Mouse (Mus musculus) gonadal fat pad, adult 2 months (tissue): ENCODE results near the gene Gm27027. TPM values are rescaled to one million over a fixed set of nuclear protein-coding genes. Genes with fewer than 3 reads are reported as not detected.

ENCODE experiments used
- DNase-seq: peaks from one replicate; pipeline ENCODE4 v3.0.0-alpha.2; 2012; ENCODE audit warnings: low read depth
- polyA plus RNA-seq: library from polyadenylated mRNA; depleted of rRNA; stranded (reverse); fragments of >200 nt; gene quantifications from 2 replicates; pipeline ENCODE4 v1.2.3, GENCODE M21; 2012; rRNA removed

Gm27027 gene
- not detected in 2 replicates for polyA plus RNA-seq

DNA sequence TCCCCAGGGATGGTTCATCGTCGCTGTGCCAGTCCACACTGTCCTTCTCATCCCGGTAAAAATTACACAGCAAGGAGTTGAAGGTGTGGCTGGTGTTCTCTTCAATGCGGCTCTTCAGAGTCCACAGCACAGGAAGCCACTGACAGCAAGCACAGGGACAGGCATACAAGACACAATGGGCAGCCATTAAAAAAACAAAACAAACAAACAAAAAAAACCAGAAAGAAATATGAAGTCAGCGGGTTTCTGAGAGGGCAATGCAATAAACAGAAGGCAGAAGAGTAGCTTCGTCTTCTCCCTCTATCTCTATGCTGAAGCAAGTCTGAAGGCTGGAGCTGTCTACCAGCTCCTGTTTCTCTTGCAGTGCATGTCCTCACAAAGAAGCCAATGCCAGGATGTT is at the start of gene Gm27027:
Gene Gm27027, minus strand, starts transcription at position 101 of the 400 bp plus-strand sequence.
- no peak for DNase-seq

DNA sequence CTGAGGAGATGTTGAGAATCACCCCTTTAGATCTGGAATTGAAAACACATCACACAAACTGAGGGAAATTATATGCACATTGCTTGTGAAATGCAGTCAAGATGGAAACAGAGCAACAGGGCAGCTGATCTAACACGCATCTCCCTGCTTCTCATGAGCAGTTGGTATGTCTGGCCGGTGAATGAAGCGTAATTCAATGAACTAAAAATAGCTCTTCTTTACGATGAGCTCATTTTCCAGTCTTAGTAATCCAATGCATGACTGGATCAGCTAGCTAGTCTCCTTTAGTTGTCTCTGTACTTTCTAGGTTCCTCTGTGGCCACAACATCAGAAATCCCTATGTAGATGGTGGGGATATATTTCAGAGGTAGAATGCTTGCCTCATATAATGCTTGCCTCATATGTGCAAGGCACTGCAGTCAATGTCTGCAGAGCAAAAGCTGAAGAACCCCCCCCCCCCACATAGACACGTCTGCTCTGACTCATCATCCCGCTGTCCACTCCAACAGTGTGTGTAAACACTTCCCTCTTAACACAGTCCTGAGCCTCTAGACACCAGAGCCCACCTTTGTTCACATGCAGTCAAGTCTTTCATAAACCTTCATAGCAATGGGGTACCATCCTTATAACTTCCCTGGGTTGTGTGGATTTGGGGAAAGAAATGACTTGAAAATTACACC is 49.4 kb upstream of the Gm27027 start:
- DNase-seq, result no peak

DNA sequence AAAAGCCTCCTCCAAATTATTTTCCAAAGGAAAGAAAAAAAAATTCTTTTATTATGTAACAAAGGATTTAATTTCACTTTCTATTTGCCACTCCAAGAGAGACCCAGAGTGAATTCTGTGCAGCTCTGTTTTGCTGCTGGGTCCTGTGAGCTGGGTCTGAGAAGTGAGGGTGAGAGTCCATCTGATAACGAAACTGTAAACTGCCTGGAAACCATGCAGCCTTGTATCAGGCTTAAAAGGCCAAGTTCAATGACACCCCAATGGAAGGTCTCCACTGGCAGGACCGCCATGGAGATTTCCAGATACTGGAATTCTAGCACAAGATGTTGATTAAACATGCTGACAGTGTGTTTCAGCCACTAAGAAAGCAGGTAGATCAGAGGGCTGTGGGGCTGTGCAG is 48.0 kb upstream of the Gm27027 start:
- DNase-seq, result no peak

DNA sequence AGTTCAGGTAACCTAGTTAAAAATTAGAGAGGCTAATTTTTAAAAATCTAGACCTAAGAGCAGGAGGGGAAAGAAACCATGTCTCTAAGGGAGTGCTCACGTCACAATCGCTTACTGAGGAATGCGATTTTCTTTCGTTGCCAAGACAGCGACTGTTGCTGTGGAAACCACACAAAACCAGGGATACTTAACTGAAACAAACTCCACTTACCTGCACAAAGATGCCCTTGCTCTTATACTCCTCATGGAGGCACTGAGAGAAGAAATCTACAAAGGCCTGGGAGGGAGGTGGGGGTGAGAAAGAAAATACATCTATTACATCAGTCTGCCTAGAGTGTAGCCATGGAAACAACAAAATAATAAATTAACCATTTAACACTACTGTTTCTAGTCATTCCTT is 47.5 kb upstream of the Gm27027 start:
- DNase-seq, result no peak

DNA sequence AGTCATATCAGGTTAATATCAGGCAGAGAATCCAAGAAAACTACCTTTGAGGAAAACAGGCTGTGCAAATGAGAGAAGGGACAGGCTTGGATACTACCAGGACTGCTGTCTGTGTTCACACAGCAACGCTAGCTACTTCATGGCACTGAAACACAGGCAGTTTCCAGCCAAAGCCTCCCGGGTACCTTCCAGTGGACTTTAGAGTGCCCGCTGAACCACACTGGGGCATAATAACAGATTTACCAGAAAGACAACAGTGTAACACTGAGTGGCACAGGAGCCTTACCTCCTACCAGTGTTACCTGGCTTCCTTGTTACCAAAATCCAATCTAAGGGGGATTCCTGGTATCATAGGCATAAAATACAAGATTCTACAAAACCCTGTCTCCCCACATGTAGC is 46.3 kb upstream of the Gm27027 start:
- DNase-seq, result no peak

DNA sequence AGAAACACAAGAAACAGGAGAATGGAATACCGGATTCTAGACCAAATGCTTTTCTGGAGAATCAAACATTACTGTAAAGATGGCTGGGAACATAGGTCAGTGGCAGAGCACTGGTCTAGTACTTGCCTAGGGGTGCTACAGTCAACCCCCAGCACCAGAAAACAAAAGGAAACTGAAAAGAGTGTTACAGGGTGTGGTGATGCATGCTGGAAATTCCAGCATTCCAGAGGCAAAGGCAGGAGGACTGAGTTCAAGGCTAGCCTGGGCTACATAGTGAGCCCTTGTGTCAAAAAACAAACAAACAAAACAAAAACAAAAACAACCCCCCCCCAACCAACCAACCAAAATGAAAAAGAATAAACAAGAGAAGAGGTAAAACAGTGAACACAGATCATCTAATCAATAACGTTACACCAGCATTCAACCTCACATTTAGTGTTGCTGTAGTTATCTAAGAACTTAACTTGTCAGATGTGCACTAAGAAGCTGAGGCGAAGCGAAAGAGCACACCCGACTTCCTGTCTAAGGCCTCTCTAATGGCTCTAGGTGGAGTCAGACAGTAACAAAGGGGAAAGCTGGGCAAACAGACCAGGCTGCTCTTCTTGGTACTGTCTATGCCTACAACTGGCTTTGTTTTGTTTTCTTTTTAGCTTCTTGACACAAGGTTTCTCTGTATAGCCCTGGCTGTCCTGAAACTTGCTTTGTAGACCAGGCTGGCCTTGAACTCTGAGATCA is 44.4 kb upstream of the Gm27027 start:
- DNase-seq, result no peak

DNA sequence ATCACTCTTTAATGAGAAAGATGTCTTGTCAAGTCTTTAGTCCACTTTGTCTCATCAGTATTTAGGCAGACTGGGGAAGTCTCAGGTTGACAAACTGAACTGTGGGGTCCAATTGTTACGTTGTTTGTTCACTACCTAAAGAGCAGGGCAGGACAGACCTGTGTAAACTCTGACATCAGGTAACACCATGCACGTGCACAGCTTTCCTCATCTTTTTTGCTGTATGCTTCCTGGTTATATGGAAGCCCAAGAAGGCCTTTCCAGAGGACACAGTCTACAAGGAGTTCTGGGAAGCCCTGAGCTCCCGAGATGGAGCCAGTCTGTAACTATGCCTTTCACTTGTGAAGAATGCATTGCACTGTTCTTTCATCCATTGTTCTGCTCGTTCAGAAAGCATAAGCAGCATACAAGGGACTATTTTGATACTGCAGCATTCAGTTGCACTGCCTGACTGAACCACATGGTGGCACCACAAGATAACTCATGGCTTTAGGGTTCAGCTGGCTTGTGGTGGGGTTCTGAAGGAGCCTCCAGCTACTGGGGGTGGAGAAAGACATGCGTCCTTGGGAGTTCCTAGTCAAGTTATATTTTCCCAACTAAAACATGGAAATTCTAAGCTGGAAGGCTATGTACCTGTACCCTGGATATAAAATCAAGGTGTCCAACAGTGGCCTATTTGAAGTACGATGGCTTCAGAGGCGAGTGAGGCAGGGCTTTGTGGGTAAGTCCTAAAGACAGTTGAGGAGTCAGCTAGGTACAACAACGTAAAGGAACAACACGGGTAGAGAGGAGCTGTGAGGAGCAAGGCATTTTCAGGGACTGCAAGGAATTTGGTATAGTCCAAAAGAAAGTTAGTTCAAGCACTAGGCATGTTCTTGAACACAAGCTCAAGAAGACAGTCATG is 39.5 kb upstream of the Gm27027 start:
- DNase-seq, result no peak

DNA sequence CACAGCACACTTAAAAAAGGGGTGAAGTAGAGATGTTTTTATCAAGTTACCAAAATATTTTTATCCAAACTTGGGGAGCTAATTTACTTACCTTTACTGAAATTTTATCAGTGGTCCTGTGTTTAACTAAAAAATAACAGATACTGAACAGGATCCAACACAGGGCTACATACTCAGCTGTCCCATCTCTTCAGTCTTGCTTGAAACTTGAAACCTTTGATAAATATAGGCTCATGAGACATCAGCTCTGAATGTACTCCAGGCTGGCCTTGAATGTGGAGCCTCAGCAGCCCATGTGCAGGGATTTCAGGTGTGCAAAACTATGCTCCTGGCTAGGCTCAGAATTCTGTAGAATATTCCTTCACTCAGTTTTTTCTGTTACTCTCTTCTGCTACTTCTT is 34.4 kb upstream of the Gm27027 start:
- DNase-seq, result no peak

DNA sequence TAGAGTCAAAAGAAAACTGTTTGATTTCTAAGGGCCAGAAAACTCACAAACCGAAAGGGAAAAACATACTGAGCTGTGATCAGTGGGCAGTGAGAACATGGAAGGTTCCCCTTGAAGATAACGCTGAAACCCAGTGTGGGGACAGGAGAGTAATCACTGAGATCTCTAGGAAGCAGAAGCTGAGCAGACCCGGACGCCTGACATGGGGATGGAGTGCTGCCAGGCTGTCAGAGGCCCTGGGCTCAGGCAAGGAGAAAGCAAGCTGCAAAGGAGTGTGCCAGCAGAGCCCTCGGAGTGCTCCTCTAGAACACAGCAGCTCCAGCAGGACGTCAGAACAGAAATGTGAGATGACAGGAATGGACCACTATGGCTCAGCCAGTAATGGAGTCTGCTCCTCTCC is 28.5 kb upstream of the Gm27027 start:
- DNase-seq, result no peak

DNA sequence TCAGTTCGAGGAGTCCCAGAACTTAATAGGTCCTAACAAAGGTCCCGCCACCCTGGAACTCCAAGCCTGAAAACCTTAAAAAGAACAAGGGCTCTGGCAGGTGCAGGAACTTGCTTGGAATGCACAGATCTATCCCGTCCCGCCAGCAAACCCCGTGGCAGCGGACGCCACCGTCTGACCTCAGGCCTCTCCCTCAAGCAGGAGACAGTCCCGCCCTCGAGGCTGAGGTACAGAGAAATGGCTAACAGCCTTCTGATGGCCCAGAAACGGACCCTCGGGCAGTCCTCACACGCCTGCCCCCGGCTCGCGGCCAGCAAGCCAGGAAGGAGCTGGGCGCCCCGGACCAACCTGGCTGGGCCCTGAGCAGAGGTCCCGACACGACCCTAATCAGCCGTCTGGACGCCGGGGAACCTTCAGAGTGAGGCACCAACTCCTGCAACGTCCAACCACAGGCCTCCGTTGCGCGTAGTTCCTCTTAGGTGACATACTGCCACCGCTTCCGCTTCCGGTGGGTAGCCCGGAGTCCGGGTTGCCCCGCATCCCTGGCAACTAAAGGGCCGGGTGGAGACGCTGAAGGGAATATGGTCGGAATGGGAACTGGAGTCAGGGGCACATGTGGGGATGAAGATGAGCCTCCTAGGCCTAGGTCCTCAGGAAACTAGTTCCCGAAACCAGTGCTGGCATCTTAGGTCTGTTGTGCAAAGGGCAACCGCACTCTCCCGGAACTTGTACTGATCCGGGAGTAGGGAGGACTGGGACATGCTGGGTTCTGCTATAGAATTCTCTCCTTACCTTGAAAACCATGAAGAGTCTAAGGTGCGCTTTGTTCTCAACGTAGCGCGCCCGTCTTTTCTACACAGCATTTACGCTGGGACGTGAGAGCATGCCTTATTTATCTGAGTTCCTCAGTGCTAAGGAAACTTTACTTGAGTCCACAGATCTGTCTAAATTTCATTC is 14.5 kb upstream of the Gm27027 start, which contains the start of gene Alkbh3:
Gene Alkbh3, minus strand, starts transcription at position 473 of the 957 bp plus-strand sequence.
- peak; percentile 30 for DNase-seq

DNA sequence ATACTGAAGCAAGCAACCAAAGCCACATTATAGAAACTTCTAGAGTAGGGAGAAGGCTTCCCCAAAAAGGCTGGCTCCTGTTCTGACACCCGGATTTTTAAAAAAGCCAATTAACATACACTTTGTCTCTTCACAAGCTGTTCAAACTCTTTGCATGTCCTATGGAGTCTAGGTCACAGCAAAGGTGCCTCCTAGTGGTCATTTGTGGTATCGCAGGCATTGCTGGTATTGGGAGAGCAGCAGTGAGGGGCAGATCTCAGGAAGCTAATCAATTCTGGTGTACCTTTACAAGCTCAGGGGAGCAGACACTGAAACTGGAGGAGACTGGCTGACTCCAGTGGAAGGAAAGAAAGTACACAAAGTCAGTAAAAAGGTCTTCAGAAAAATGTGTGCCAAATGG is 6.2 kb upstream of the Gm27027 start:
- DNase-seq, result no peak

DNA sequence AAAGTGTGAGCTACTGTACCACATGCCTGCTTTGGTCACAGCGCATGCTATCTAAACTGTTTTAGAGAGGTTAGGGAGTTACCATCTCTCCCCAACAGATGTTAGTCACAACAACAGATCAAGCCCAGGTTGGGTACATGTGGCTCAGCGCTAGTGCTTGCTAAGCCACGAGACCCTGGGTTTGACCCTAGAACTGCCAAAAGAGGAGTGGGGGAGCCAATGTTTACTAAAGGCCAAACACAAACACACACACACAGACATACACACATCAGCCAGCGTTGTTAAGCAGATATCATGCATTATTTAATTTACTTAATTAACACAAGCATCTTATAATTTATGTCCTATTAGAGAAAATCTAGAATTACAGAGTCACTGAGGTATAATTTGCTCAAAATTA is 5.8 kb upstream of the Gm27027 start:
- DNase-seq, result no peak

DNA sequence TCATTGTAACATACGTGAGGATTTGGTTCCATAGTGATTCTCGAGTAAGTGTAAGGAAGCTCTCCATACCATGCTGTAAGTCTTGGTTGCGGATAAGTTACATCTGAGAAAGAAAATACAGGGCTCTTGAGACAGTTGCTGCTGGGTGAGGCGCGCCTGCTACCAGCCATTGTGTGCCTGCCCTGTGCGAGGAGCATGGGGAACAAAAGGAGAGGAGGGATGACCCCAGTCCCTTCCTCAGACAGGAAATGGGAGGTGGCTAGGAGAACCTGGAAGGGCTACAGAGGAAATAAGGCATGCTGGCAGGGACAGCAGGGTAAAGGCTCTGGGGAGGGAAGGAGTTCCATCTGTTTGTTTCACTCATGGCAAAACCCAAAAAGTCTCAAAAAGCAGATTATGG is 5.3 kb upstream of the Gm27027 start:
- DNase-seq, result no peak

DNA sequence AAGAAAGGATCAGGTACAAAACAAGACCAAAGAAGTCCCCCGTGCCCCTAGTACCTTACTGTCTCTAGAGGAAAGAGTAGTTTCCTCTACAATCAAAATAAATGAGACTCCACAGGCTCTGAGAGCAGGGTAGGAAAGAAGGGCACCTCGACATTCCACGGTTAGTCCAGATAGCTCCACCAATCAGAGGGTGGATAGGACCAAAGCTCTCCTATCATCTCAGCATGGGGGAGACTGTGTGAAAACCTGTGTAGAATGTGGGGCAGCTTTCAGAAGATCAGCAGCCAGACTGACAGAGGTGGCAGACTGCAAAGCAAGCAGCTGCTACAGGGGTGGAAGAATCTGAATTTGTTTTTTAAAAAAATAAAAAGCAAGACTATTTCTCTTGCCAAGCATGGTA is 3.3 kb downstream of the Gm27027 start:
- DNase-seq, result no peak

DNA sequence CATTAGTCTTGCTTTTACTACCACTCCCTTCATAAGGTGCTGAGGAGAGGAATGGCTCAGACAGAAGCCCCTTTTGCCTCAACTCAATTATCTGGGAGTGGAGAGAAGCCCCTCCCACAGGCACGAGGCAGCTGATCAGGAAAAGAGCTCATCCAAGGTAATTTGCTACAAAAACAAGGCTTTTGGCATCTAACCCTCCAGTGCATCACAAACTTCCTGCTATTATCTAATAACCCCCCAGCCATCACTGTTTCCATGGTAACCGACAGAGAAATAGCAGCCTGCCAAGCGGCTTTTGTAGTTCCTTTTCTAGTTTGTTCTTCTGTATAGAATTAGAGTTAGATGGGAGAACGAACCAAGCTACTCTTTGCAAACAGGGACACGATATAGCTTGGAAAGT is 3.9 kb downstream of the Gm27027 start:
- DNase-seq, result no peak

DNA sequence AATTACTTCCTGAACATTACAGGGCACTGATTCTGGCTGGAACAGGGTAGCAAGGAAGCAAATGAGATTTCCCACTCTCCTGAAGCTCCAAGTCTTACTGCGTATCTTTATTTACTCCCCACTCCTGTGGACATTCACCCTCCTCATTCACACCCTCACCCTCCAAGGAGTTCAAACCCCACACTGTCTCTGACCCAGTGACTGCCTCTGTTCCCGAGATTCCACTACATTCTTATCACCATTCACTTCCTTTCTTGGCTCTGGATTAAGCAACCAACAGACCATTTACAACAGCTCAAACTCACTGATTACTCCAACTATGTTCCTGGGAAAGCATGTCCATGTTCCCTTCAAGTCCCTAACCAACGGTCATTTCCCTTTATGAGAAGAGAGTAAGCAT is 4.8 kb downstream of the Gm27027 start:
- DNase-seq, result no peak

DNA sequence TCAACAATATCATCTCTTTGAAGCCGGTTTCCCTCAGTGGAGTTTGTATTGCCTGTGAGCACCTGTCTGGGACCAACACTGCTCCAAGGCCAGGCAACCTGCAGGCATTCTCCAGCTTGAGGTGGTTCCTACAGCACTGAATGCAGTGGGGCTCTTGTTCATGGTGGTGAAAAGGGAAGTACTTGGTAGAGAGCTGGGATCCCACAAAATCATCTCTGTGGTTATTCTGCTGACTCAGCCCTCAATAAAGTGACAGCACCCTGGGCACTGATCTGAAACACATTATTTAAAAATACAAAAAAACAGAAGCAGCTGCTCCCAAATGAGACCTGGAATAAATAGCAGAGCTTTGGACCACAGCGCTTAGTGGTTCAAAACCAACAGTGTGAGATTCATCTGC is 7.7 kb downstream of the Gm27027 start:
- DNase-seq, result no peak

DNA sequence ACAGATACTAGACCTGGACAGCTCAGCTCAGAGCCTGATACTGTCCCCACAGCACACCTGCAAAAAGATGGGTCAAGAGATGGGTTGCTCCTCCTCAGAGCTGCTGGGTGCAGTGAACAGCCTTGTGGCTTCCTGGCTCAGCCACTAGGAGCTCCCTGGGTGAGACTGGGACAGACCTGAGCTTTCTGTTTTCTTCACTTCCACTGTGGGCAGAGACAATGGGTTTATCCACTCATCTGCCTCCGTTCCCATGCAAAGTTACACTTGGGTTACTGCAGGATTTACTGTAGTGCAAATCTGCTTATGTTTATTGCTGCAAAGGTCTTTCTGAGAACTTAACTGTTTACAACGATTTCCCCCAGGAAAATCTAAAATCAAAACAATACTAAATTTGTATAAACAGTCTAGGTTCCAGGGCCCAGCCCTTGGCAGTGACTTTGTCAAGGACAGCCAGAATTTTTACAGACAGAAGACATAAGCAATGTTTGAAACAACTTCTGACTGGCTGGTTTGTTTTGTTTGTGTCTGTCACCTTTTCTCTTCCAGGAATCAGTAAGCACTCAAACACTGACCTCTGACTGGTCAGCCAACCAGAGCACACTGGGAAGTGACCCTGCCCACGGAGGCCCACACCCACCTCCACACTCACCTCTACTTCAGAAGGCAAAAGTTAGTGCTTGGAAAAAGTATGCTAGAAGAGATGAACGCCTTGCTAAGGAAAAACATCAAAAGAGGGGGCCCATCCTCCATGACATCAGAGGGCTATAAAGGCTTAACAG is 13.5 kb downstream of the Gm27027 start:
- no peak for DNase-seq

DNA sequence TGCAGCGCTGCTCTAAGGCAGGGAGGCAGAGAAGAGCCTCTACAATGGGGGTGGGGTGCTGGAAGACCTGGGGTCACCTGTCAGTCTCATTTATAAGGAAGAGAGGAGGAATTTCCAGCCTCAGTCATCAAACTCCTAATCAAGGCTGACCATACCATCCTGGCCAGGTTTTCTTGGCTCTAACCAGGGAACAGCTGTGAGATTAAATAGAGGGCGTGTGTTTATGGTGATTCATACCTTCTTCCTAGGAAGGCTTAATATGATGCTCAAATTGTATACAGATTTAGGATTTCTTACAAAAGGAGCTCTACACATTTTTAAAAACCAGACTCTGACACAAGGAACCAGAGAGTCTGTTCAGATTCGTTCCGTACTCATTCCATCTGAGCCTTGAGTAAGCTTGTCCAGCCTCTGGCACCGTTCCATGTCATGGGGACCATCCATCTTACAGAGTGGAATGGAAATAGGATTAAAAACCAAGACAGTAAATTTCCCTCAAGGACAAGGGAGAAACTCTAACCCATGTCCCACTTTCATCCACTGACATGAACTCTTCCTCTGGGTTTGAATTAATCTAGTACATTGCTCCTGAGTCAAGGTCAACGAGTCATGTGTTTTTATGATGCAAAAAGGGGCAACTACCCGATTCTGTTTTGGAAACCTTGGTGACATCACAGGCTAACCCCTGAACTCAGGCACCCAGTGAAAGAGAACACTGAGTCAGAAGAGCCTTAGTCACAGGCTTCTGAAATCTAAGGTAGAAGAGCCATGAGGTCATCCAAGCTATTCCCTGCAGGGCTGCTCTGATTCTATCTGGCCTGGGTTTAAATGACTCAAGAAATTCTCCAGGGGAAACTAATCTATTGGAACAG is 16.7 kb downstream of the Gm27027 start:
- no peak for DNase-seq
